Mouse (Mus musculus) embryonic fibroblast, embryonic 13.5 days (primary cell): ENCODE measurements around the gene Apex1.

Experiments used
- CTCF ChIP-seq: IDR thresholded peaks from 2 replicates; pipeline ENCODE4 v1.5.1; 2011; ENCODE audit warnings: mild to moderate bottlenecking, control low read depth, low read length, moderate library complexity, borderline replicate concordance; ENCODE audit not compliant: insufficient read depth
- POLR2A ChIP-seq: IDR thresholded peaks from 2 replicates; pipeline ENCODE4 v1.6.1; 2011; ENCODE audit warnings: low read depth, mild to moderate bottlenecking, control low read depth, low read length, moderate library complexity

DNA sequence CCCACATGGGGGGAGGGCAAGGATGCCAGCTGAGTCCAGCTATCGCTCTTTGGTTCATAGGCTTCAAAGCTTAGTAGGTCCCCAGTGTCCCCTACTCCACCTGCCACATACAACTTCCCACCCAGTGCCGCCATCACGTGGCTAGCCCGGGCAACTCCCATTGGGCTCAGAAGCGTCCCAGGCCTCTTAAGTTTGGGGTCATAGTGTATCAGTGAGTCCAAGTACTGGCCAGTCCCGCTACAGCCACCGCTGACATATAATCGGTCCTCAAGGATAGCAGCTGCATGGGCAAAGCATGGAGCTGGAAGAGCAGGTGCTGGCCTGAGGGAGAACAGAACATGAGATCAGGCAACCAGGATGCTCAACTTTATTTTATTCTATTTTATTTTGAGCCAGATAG, 33.1 kb upstream of the Apex1 start:
- no peak for TF ChIP-seq POLR2A
- TF ChIP-seq CTCF = no peak
